Mouse (Mus musculus) embryonic facial prominence, embryonic 10.5 days (tissue): Measurements from ENCODE around the gene Tmem253. TPM values are rescaled to one million over a fixed set of nuclear protein-coding genes. Genes with fewer than 3 reads are reported as not detected.
A peak's percentile ranks its signal among the peaks of the same experiment; 100 is the strongest.

ENCODE experiments used
- DNase-seq: peaks from one replicate; pipeline ENCODE4 v3.0.0-alpha.2; 2017; ENCODE audit warnings: low spot score
- H3K27ac ChIP-seq: fragments of 300-500 bp; sonication (generic); replicated peaks from 2 replicates; pipeline ENCODE4 v1.5.1; 2016; ENCODE audit warnings: mild to moderate bottlenecking
- H3K27me3 ChIP-seq: fragments of 300-500 bp; sonication (generic); replicated peaks from 2 replicates; pipeline ENCODE4 v1.6.1; 2016; ENCODE audit warnings: low read depth, mild to moderate bottlenecking; ENCODE audit not compliant: poor library complexity, severe bottlenecking
- H3K36me3 ChIP-seq: fragments of 300-500 bp; sonication (generic); replicated peaks from 2 replicates; pipeline ENCODE4 v1.6.1; 2016; ENCODE audit warnings: mild to moderate bottlenecking, moderate library complexity
- H3K4me1 ChIP-seq: fragments of 300-500 bp; sonication (generic); 2 replicates; pipeline ENCODE4 v1.6.1; 2016
- H3K4me3 ChIP-seq: fragments of 300-500 bp; sonication (generic); 2 replicates; pipeline ENCODE4 v1.5.1; 2016; ENCODE audit warnings: mild to moderate bottlenecking, moderate library complexity
- H3K9me3 ChIP-seq: fragments of 300-500 bp; sonication (generic); 2 replicates; pipeline ENCODE4 v1.6.1; 2016; ENCODE audit warnings: mild to moderate bottlenecking
- WGBS: fragments of 180-500 bp; shearing (Covaris S2); methylation state at CpG from one replicate; pipeline ENCODE4 v1.1.7; 2016; 5-methylcytosine and 5-hydroxymethylcytosine counted together
- polyA plus RNA-seq: library from polyadenylated mRNA; unstranded; fragments of >200 nt; fragmentation: Nextera tagmentation; extraction: Ambion mirVana; gene quantifications from 2 replicates; pipeline ENCODE4 v1.2.1, GENCODE M21; 2016

The Tmem253 gene
- polyA plus RNA-seq = 0.65 and 0.72 TPM in 2 replicates

DNA sequence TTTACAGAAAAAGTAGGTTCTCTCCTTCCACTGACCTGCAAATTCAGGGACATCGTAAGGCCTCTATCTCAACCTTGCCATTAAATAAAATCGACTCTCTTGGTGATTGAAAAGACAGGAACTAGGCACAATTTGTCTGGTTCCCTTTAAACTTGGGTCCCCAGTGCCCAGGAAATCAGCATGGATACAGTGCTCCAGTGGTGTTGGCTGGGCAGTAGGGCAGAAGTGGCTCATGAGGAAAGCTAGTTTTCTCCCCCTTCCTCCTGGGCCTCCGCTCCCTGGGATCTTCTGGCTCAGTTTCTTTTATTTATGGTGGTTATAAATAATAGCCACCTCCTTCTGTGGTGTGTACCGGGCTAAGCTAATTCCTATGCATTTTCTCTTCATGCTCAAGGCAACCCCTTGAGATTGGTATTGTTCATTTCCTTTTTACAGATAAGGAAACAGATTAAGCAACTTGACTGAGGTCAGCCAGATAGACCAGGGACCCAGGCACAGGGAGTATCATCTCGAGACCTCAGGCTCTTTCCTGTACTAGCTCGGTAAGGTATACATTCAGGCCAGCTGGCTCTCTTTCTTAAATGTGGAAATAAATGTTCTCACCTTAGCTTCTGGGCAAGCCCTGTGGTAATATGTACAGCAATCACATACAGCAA, at the start of gene Tmem253:
Gene Tmem253 (plus strand): TSS at position 214 of the 656 bp plus-strand sequence.
- Histone ChIP-seq H3K4me3 (peak within 1 kb of the TSS; percentile 80), H3K4me1 (peaks cover 76% of the 10 kb centered on the region), H3K9me3 (no peaks in the 10 kb centered on the region), H3K36me3 (peaks cover 5% of the 10 kb centered on the region; the same call in 1 of the 2 replicates), H3K27ac (peak within 1 kb of the TSS; percentile 99), H3K27me3 (no peaks in the 10 kb centered on the region)
- DNase-seq = no peak
- WGBS = 54% methylated on average over 6 of the region's 6 CpGs

DNA sequence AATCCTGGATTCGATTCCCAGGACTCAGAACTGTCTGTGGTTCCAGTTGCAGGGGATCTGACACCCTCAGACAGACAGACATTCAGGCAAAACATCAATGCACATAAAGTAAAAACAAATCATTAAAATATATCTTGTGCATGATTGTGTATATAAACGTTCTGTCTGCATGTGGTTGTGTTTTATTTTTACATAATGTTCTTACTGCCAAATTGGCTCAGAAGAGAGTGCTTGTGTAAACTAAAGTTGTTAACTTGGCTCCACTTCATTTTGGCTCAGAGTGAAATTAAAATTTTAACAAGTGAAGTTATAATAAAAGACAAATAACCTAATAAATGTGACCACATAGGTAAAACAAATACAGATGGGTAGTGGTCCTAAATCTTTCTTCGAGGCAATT, 48.1 kb upstream of the Tmem253 start:
- Histone ChIP-seq H3K4me3 (no peak overlapping the region), H3K9me3 (no peaks in the 10 kb centered on the region), H3K4me1 (no peaks in the 10 kb centered on the region), H3K27me3 (no peaks in the 10 kb centered on the region), H3K36me3 (no peaks in the 10 kb centered on the region), H3K27ac (no peak overlapping the region)
- 89% methylated on average over 3 of the region's 3 CpGs for WGBS
- DNase-seq = no peak

DNA sequence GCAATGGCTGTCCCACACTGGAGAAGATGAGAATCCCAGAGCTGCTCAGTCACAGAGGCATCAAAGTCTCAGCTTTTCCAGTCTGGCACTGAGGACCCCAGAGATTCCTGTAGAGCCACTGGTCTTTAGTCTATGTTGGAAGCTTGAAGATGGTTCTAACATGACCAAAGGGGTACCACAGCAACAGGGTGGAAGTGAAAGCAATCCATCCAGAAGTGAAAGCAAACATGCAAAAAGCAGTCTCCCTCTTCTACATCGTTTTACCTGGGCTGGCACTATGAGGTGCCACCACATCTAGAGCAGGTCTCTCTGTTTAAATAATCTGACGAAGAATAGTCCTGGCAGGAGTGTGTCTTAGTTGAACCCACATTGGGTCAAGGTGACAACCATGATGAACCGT, 36.2 kb upstream of the Tmem253 start:
- Histone ChIP-seq H3K9me3 (no peaks in the 10 kb centered on the region), H3K4me3 (no peak overlapping the region), H3K27ac (no peak overlapping the region), H3K27me3 (no peaks in the 10 kb centered on the region), H3K4me1 (peaks cover 10% of the 10 kb centered on the region), H3K36me3 (no peaks in the 10 kb centered on the region)
- no peak for DNase-seq
- WGBS = 85% methylated on average over 3 of the region's 3 CpGs

DNA sequence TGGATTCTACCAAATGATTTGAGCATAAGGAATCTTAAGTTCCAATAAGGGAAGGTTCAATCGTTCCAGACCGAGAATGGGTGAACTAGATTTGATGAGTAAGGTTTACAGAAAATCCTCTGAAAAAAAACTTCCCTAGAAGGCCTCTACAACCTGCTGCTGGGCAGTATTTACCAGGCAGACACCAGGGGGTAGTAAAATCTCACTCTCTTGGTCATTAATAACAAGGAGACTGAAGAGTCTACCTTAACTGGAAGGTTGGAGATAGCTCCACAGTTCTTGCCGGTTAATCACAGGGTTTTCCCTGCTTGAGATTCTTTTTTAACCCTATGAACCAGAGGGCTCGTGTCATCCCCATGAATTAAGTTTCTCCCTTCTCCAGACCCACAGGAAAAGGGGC, 32.2 kb upstream of the Tmem253 start:
- no peaks in the 10 kb centered on the region for H3K9me3 ChIP-seq
- H3K4me1 ChIP-seq = peaks cover 38% of the 10 kb centered on the region
- 55% methylated on average over 4 of the region's 4 CpGs for WGBS
- peak overlapping the region; percentile 85; the same call in 1 of the 2 replicates for H3K4me3 ChIP-seq
- no peaks in the 10 kb centered on the region for H3K27me3 ChIP-seq
- peaks cover 15% of the 10 kb centered on the region for H3K36me3 ChIP-seq
- no peak for DNase-seq
- H3K27ac ChIP-seq = peak overlapping the region; percentile 97

DNA sequence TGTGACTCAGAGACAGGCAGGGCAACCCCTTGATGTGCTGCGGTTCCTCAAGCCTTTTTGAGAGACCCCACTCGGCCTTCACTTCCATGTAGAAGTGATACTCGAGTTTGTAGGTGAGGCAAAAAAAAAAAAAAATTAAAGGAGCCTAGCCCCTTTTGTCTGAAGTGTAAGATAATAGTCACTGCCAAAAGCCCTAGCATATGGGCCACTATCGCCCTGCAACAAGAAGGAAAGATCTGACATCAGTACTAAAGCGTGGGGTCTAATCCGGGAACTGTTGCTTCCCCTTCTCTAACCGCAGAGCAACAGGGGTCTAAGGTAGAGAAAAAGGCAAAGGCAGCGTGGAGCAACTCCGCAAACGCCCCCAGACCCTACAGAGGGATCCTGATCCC, 31.6 kb upstream of the Tmem253 start:
- Histone ChIP-seq H3K9me3 (no peaks in the 10 kb centered on the region), H3K27me3 (no peaks in the 10 kb centered on the region), H3K36me3 (peaks cover 21% of the 10 kb centered on the region), H3K4me1 (peaks cover 42% of the 10 kb centered on the region), H3K4me3 (peak overlapping the region; percentile 85), H3K27ac (peak overlapping the region; percentile 97)
- DNase-seq = no peak
- 7% methylated on average over 10 of the region's 10 CpGs for WGBS

DNA sequence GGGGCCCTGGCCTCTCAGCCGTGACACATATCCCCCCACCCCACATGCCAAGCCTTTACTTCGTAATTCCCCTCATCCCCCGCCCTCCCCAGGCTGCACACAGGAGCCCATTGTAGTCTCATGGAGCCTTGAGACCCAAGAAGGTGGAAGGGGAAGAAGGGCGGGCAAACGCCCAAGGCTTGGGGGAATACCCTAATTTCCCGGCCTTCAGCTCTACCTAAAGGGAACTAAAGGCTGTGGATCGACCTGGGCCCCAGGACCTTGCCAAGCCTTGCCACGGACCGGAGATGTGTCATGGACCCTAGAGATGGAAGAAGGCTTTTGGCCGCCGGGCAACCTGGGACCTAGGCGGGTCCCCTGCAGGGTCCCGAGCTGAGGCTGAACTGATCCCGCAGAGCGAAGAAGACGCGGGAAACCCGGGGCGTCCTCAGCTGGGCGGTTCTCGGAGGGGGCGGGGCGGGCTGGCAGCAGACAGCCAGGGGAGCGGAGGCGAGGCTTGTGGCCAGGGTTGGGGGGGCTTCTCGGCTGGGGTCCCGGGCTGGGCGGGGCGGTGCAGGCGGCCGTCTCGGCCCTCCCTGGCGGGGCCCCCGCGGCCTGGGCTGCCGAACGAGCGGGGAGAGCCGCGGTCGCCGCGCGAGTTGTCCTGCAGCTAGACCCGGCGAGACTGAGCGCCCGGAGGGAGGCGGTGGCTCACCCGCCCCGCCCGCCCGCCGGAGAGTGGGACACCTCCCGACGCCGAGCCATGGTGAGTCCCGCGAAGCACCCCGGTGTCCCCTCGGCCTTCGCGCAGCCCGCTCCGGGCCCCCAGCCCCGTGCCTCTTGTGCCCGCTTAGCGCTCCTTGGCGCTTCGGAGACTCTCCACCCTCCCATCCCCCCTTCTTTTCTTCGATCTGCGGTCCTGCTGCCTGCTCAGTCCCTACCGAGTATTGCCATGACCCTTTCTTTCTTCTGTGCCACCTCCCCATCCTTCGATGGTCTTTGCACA, 30.9 kb upstream of the Tmem253 start, which contains the start of gene Arhgef40:
Gene Arhgef40 (plus strand): TSS at position 473 of the 985 bp plus-strand sequence.
- WGBS = under 1% methylated on average over 71 of the region's 74 CpGs
- H3K27ac ChIP-seq = peak within 1 kb of the TSS; percentile 97
- no peaks in the 10 kb centered on the region for H3K9me3 ChIP-seq
- peak within 1 kb of the TSS; percentile 85 for H3K4me3 ChIP-seq
- peaks cover 49% of the 10 kb centered on the region for H3K4me1 ChIP-seq
- no peaks in the 10 kb centered on the region for H3K27me3 ChIP-seq
- DNase-seq = peak; percentile 94
- peaks cover 28% of the 10 kb centered on the region for H3K36me3 ChIP-seq

DNA sequence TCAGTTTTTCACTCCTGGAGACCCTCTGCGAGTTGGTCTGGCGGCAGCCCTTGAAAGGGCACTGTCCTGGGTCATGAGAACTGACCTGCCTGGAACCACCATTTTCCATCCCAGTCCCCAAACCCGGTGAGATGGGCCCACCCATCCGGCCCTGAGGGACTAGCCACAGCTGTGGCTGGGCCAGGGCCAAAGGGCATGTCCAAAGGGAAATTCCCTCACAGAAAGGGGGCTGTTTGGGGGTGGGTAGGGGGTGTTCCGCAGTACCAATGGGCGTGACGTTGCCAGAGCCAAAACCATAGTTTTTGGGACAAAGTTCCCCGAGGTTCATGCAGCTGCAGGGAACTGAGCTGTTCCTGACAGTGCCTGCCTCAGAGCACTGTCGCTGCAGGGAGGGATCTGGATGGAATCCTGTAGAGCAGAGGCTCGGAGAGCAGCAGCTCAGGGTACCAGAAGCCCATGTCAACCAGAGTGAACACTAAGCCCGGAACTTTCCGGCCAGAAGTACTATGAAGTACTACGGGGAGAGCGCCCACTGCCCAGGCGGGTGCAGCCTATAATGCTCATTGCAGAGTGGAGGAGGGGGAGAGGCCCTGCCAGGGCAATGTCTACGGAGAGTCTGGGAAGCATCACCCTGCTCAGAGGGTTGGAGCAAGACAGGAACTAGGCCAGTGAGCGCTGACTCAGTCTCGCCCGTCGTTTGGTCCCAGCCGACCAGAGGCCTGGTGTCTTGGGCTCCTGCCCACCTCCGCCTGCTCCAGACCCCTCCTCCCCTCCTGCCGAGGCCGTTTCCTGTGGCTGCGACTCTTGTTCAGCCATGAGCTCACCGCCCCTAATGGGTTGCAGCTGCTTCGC, 29.9 kb upstream of the Tmem253 start:
- H3K4me1 ChIP-seq = peaks cover 53% of the 10 kb centered on the region

DNA sequence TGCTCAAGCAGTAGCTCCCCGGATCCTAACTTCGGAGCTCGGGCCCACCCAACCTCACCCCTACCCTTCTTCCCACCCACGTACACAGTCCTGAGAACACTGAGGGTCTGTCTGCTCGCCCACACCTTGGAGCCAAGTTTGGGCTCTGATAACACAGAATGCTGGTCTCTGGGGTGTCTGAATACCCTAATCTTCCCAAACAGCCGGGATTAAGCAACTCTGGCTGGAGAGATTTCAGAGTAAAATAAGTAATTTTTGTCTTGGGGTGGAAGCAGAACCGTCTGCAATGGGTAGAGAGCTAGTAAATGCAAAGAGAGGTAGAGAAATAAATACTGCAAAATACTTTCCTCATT, 29.3 kb upstream of the Tmem253 start:
- no peaks in the 10 kb centered on the region for H3K9me3 ChIP-seq
- WGBS = 3% methylated on average over 7 of the region's 7 CpGs
- H3K36me3 ChIP-seq = peaks cover 44% of the 10 kb centered on the region
- H3K27me3 ChIP-seq = no peaks in the 10 kb centered on the region
- peak overlapping the region; percentile 85 for H3K4me3 ChIP-seq
- no peak for DNase-seq
- H3K27ac ChIP-seq = peak overlapping the region; percentile 97
- peaks cover 53% of the 10 kb centered on the region for H3K4me1 ChIP-seq

More for the DNA sequence above, 29.9 kb upstream of the Tmem253 start:
- H3K27me3 ChIP-seq = no peaks in the 10 kb centered on the region
- H3K4me3 ChIP-seq = peak overlapping the region; percentile 85
- H3K27ac ChIP-seq = peak overlapping the region; percentile 97
- under 1% methylated on average over 27 of the region's 27 CpGs for WGBS
- peaks cover 38% of the 10 kb centered on the region for H3K36me3 ChIP-seq
- DNase-seq = peak; percentile 93
- no peaks in the 10 kb centered on the region for H3K9me3 ChIP-seq

DNA sequence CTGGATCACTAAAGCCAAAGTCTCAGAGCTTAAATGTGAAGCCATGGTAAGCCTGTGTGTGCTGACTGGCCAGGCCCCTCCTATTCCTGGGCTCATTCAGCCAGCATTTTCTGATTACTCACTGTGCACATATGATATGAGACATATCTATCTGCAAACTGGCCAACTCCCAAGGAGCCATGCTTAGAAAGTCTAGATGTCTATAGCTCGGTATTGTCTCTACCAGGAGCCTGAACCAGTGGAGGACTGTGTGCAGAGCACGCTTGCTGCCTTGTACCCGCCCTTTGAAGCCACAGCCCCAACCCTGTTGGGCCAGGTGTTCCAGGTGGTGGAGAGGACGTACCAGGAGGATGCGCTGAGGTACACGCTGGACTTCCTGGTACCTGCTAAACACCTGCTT, 28.3 kb upstream of the Tmem253 start:
- Histone ChIP-seq H3K4me1 (peaks cover 53% of the 10 kb centered on the region), H3K27me3 (no peaks in the 10 kb centered on the region), H3K36me3 (peaks cover 54% of the 10 kb centered on the region), H3K9me3 (no peaks in the 10 kb centered on the region), H3K27ac (peak overlapping the region; percentile 97; the same call in 1 of the 2 replicates), H3K4me3 (no peak overlapping the region)
- no peak for DNase-seq
- 90% methylated on average over 6 of the region's 6 CpGs for WGBS

DNA sequence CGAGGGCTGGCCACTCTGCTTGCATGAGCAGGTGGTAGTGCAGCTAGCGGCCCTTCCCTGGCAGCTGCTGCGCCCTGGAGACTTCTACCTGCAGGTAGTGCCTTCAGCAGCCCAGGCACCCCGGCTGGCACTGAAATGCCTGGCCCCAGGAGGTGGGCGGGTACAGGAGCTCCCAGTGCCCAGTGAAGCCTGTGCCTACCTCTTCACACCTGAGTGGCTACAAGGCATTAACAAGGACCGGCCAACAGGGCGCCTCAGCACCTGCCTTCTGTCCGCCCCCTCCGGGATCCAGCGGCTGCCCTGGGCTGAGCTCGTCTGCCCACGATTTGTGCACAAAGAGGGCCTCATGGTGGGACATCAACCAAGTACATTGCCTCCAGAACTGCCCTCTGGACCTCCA, 26.7 kb upstream of the Tmem253 start:
- Histone ChIP-seq H3K9me3 (no peaks in the 10 kb centered on the region), H3K27ac (0 out of 2 replicates have a peak overlapping the region, but pooled peaks have one; percentile 30), H3K36me3 (peaks cover 67% of the 10 kb centered on the region), H3K4me1 (peaks cover 48% of the 10 kb centered on the region), H3K4me3 (0 out of 2 replicates have a peak overlapping the region, but pooled peaks have one; percentile 13), H3K27me3 (no peaks in the 10 kb centered on the region)
- WGBS = 83% methylated on average over 12 of the region's 12 CpGs
- DNase-seq = no peak

DNA sequence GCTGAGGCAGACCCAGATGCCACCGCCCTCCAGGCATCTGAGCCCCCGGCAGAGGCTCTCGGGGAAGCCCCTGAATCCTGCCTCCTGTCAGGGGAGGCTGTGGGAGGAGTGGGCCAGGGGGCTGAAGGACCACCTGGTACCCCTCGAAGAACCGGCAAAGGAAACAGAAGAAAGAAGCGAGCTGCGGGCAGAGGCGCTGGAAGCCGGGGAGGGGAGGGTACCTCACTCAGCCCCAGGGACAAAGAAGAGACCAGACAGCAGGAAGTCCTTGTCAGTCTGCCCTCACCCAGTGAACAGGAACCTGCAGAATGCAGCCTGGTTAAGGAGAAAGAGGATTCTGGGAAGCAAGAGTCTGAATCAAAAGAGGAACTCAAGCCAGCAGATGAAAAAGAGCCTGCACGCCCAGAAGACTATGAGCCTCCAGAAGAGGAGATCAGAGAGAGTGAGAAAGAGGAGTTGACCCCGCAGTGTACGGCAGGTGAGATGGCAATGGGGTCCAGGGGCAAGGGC, 25.9 kb upstream of the Tmem253 start:
- Histone ChIP-seq H3K4me3 (0 out of 2 replicates have a peak overlapping the region, but pooled peaks have one; percentile 12), H3K27me3 (no peaks in the 10 kb centered on the region), H3K27ac (no peak overlapping the region; the same call in 1 of the 2 replicates), H3K9me3 (no peaks in the 10 kb centered on the region), H3K4me1 (peaks cover 40% of the 10 kb centered on the region), H3K36me3 (peaks cover 75% of the 10 kb centered on the region)
- DNase-seq = no peak
- 63% methylated on average over 12 of the region's 12 CpGs for WGBS
